Mouse (Mus musculus) MEL (cell line): Measurements from ENCODE around the gene Hps6. TPM values are rescaled to one million over a fixed set of nuclear protein-coding genes. Genes with fewer than 3 reads are reported as not detected.
A peak's percentile ranks its signal among the peaks of the same experiment; 100 is the strongest.

ENCODE experiments used
- DNase-seq: peaks from one replicate; pipeline ENCODE4 v3.0.0; 2011; ENCODE audit warnings: low read depth, low spot score
- H3K27ac ChIP-seq: 2 replicates; pipeline ENCODE4 v1.5.1; 2012; ENCODE audit warnings: low read depth, mild to moderate bottlenecking, control low read depth, low read length, moderate library complexity; ENCODE audit not compliant: control insufficient read depth
- H3K27me3 ChIP-seq, 2 experiments: fragments of 150-350 bp in 1 of 2; sonication (generic) in 1 of 2; 2 replicates each; pipeline ENCODE4 v1.6.1; 2012; ENCODE audit warnings: low read length in 2 of 2, mild to moderate bottlenecking in 2 of 2, improper control_type of control experiment in 1 of 2, moderate library complexity in 1 of 2; ENCODE audit not compliant: insufficient read depth in 2 of 2, control insufficient read depth in 1 of 2
- H3K36me3 ChIP-seq, 2 experiments: 2 replicates each; pipeline ENCODE4 v1.6.1; 2012 to 2014; ENCODE audit warnings: low read length in 2 of 2, improper control_type of control experiment in 1 of 2, inconsistent platforms in 1 of 2, mild to moderate bottlenecking in 1 of 2; ENCODE audit not compliant: insufficient read depth in 2 of 2, control insufficient read depth in 1 of 2
- H3K4me1 ChIP-seq, 2 experiments: fragments of 150-350 bp in 1 of 2; sonication (generic) in 1 of 2; 2 replicates each; pipeline ENCODE4 v1.6.1; 2012; ENCODE audit warnings: low read length in 2 of 2, improper control_type of control experiment in 1 of 2, mild to moderate bottlenecking in 1 of 2; ENCODE audit not compliant: insufficient read depth in 2 of 2, control insufficient read depth in 1 of 2
- H3K4me3 ChIP-seq, 2 experiments: fragments of 150-350 bp in 1 of 2; sonication (generic) in 1 of 2; 2 replicates each; pipeline ENCODE4 v1.5.1; 2012; ENCODE audit warnings: low read depth in 2 of 2, low read length in 2 of 2, mild to moderate bottlenecking in 2 of 2, moderate library complexity in 2 of 2, control low read depth in 1 of 2, improper control_type of control experiment in 1 of 2; ENCODE audit not compliant: control insufficient read depth in 1 of 2, insufficient read depth in 1 of 2
- H3K79me2 ChIP-seq: 2 replicates; pipeline ENCODE4 v1.6.1; 2012; ENCODE audit warnings: mild to moderate bottlenecking, low read length, moderate library complexity; ENCODE audit not compliant: control insufficient read depth, poor library complexity, insufficient read depth
- H3K9ac ChIP-seq: 2 replicates; pipeline ENCODE4 v1.6.1; 2012; ENCODE audit warnings: low read depth, mild to moderate bottlenecking, control low read depth, low read length, moderate library complexity; ENCODE audit not compliant: control insufficient read depth, poor library complexity, severe bottlenecking
- H3K9me3 ChIP-seq: fragments of 150-350 bp; sonication (generic); replicated peaks from 2 replicates; pipeline ENCODE4 v1.6.1; 2012; ENCODE audit warnings: mild to moderate bottlenecking, low read length, improper control_type of control experiment, moderate library complexity; ENCODE audit not compliant: insufficient read depth
- BHLHE40 ChIP-seq: IDR thresholded peaks from 2 replicates; pipeline ENCODE4 v1.6.1; 2012; ENCODE audit warnings: low read depth, mild to moderate bottlenecking, inconsistent platforms, low read length, improper control_type of control experiment, borderline replicate concordance
- GATA1 ChIP-seq: IDR thresholded peaks from 2 replicates; pipeline ENCODE4 v1.6.1; 2011; ENCODE audit warnings: low read depth, low read length, improper control_type of control experiment
- MAFK ChIP-seq: IDR thresholded peaks from 2 replicates; pipeline ENCODE4 v1.6.1; 2011; ENCODE audit warnings: low read depth, mild to moderate bottlenecking, low read length, improper control_type of control experiment, borderline replicate concordance
- POLR2AphosphoS2 ChIP-seq: IDR thresholded peaks from 2 replicates; pipeline ENCODE4 v1.6.1; 2011; ENCODE audit warnings: low read length, improper control_type of control experiment
- RAD21 ChIP-seq: IDR thresholded peaks from 2 replicates; pipeline ENCODE4 v1.6.1; 2011; ENCODE audit warnings: mild to moderate bottlenecking, low read depth, low read length, improper control_type of control experiment
- SMC3 ChIP-seq: IDR thresholded peaks from 2 replicates; pipeline ENCODE4 v1.6.1; 2011; ENCODE audit warnings: low read depth, low read length, improper control_type of control experiment
- UBTF ChIP-seq: IDR thresholded peaks from 2 replicates; pipeline ENCODE4 v1.6.1; 2012; ENCODE audit warnings: low read depth, mild to moderate bottlenecking, inconsistent platforms, low read length, improper control_type of control experiment, moderate library complexity, borderline replicate concordance; ENCODE audit not compliant: insufficient read depth
- polyA plus RNA-seq, 2 experiments: library from polyadenylated mRNA; stranded (reverse) in 1 of 2; unstranded in 1 of 2; fragments of >175 nt in 1 of 2; fragments of >200 nt in 1 of 2; gene quantifications; 2 replicates each; pipeline versions ENCODE4 v1.2.1 to v1.2.4; 2012; ENCODE audit warnings: low replicate concordance in 2 of 2, low read depth in 1 of 2; ENCODE audit not compliant: insufficient read length in 2 of 2, insufficient read depth in 1 of 2, missing spikeins in 1 of 2
- total RNA-seq: library from RNA; depleted of rRNA; stranded (reverse); fragments of 300-350 nt; gene quantifications from 2 replicates; pipeline ENCODE4 v1.2.3, GENCODE M21; 2012

The Hps6 gene
- total and polyA plus RNA-seq, 3 experiments, result 11.5 to 13.2 TPM; not detected in 1

DNA sequence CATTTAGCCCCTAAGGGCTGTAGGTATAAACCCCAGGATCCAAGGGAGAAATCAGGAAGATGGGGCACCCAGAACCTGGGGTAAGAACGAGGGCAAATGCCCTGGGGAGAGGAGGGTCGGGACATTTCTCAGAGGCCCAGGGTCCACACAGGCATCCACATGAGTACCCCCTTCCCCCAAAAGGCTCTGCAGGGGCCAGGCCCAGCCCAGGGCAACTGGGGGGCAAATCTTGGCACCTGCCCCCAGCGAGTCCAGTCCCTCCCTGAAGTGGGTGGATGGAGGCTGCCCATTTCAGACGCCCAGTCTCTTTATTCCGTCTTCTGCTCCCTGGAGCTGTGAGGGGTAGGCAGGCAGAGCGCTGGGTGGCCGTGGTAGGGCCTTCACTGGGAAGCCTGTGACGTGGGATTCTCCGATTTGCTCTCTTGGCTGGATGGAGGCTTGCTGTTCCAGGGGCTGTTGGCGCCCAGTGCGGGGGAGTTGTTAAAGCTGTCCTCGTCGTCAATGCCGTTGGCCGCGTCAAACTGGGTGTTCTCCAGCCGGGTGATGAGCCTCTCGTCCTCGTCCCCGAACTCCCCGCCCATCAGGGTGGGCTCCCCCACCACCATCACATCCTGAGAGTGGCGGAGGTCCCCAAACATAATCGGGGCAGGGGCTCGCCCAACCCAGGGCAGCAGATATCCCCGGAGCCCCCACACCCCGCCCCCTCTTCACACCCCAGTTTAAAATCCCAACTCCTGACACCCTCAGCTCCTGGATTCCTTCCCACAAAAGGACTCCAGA, 29.6 kb downstream of the Hps6 start:
- H3K27ac ChIP-seq, result no peak overlapping the region

DNA sequence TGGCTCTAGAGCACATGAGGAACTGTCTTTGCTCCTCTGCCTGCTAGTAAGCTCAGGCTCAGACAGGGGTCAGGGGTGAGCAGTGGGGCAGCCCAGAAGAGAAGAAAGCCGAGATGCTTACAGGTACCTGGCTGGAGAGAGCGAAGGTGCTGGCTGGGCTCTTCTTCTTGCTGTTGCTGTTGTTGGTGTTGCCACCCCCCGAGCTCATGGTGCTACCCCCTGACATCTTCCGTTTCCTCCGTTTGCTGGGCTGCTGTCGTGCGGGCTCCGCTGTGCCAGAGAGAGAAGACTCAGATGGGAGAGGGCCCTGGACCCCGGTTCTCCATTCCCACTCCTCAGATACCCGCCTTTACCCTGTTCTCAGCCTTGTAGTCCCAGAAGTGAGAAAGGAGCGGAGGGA, 30.6 kb downstream of the Hps6 start:
- peaks cover 0 to 21% of the 10 kb centered on the region in 2 experiments; a peak in 3 of 4 replicates for H3K4me1 ChIP-seq
- no peak for DNase-seq
- peak; percentile 31; the same call in 1 of the 2 replicates for TF ChIP-seq POLR2AphosphoS2
- TF ChIP-seq SMC3, result no peak
- TF ChIP-seq, all 39 proteins: peak for 1
- Histone ChIP-seq H3K36me3 (peaks cover 21 to 22% of the 10 kb centered on the region in 2 experiments), H3K4me3 (no peak overlapping the region), H3K79me2 (peaks cover 42% of the 10 kb centered on the region), H3K9ac (no peak overlapping the region), H3K27ac (no peak overlapping the region), H3K9me3 (no peaks in the 10 kb centered on the region), H3K27me3 (no peaks in the 10 kb centered on the region)

More for the DNA sequence above, 29.6 kb downstream of the Hps6 start:
- no peaks in the 10 kb centered on the region for H3K9me3 ChIP-seq
- peaks cover 32% of the 10 kb centered on the region for H3K79me2 ChIP-seq
- H3K4me3 ChIP-seq, result no peak overlapping the region
- no peaks in the 10 kb centered on the region for H3K27me3 ChIP-seq
- no peak for TF ChIP-seq GATA1
- H3K9ac ChIP-seq, result no peak overlapping the region
- peaks cover 0 to 21% of the 10 kb centered on the region in 2 experiments; a peak in 3 of 4 replicates for H3K4me1 ChIP-seq
- DNase-seq, result no peak
- peaks cover 21 to 22% of the 10 kb centered on the region in 2 experiments for H3K36me3 ChIP-seq

DNA sequence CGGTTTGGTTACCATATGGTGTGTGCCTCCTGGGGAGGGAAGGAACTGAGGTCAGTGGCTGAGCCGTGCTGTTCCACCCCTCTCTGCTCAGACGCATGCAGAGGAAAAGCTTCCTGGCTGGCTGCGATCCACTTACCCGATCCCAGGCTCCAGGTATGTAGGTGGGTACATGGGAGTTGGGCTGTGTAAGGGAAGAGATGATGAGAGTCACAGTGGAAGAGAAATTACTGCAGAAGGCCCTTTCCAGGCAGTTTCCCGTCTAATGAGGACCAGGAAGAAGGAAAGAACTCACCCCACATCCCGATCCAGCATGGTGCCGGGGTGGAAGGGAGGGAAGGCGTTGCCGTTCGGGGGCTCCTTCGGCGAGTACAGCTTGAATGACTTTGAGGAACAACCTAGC, 32.7 kb downstream of the Hps6 start:
- H3K27ac ChIP-seq, result peak overlapping the region; percentile 99
- no peaks in the 10 kb centered on the region for H3K9me3 ChIP-seq
- H3K4me3 ChIP-seq, result peak overlapping the region; percentile 76 to 85
- DNase-seq, result no peak
- no peaks in the 10 kb centered on the region for H3K27me3 ChIP-seq
- peaks cover 59% of the 10 kb centered on the region for H3K79me2 ChIP-seq
- peak overlapping the region; percentile 46 for H3K9ac ChIP-seq
- H3K36me3 ChIP-seq, result peaks cover 22 to 29% of the 10 kb centered on the region in 2 experiments
- TF ChIP-seq MAFK, result no peak
- TF ChIP-seq SMC3, result no peak
- TF ChIP-seq RAD21, result no peak
- TF ChIP-seq POLR2AphosphoS2, result no peak
- no peak for TF ChIP-seq BHLHE40
- no peak for TF ChIP-seq GATA1
- no peak for TF ChIP-seq UBTF
- H3K4me1 ChIP-seq, result peaks cover 8 to 26% of the 10 kb centered on the region in 2 experiments
